Mouse (Mus musculus) mature B cell (primary cell): ENCODE data around the gene Dus2.
"Not testable (repeated sequence)": the region's sequence is repeated elsewhere in the genome, so short reads cannot be mapped to it uniquely, and the experiment has no call there.

ENCODE experiments used
- in situ Hi-C: fragments of 300-500 bp; cut with MboI; formaldehyde crosslinking; loops from 2 replicates; pipeline ENCODE4 v1.14.3; 2019

Dus2 gene

GRCm38 (mm10) chr8:105988546-105988945, 2.6 kb upstream of the Dus2 start:
- in situ Hi-C loops, result no loop called here

- in situ Hi-C loops, result loop anchor here (5.0 kb wide), 1 partner anchor 36 kb away; no protein-coding TSS in a partner anchor
Measured at GRCm38 (mm10) chr8:105991546-105991945, 409 bp downstream of the Dus2 start.

GRCm38 (mm10) chr8:105992499-105992898, 1.4 kb downstream of the Dus2 start:
- in situ Hi-C loops, result loop anchor here (5.0 kb wide), 1 partner anchor 35 kb away; no protein-coding TSS in a partner anchor

- in situ Hi-C loops, result loop anchor here (5.0 kb wide), 1 partner anchor 34 kb away; no protein-coding TSS in a partner anchor
Measured at GRCm38 (mm10) chr8:105993226-105993625, 2.1 kb downstream of the Dus2 start.

- in situ Hi-C loops, result no loop called here
Measured at GRCm38 (mm10) chr8:105996359-105996758, 5.2 kb downstream of the Dus2 start.

GRCm38 (mm10) chr8:105998971-105999370, 7.8 kb downstream of the Dus2 start:
- in situ Hi-C loops, result no loop called here

- in situ Hi-C loops, result no loop called here
Measured at GRCm38 (mm10) chr8:106001908-106002307, 10.8 kb downstream of the Dus2 start.

GRCm38 (mm10) chr8:106004538-106005207, 13.5 kb downstream of the Dus2 start:
- in situ Hi-C loops, result no loop called here

- in situ Hi-C loops, result no loop called here
Measured at GRCm38 (mm10) chr8:106005875-106006274, 14.7 kb downstream of the Dus2 start, which contains the start of gene Dpep2nb. Dpep2nb (minus strand) TSS chr8:106005975.

GRCm38 (mm10) chr8:106006413-106006812, 15.3 kb downstream of the Dus2 start:
- in situ Hi-C loops, result no loop called here

- in situ Hi-C loops, result no loop called here
Measured at GRCm38 (mm10) chr8:106007135-106007534, 16.0 kb downstream of the Dus2 start.

GRCm38 (mm10) chr8:106007891-106008290, 16.8 kb downstream of the Dus2 start:
- in situ Hi-C loops, result not testable (repeated sequence)

- in situ Hi-C loops, result no loop called here
Measured at GRCm38 (mm10) chr8:106010748-106011642, 19.9 kb downstream of the Dus2 start.

- in situ Hi-C loops, result no loop called here
Measured at GRCm38 (mm10) chr8:106011643-106011986, 20.5 kb downstream of the Dus2 start, which contains the start of gene Ddx28. Ddx28 (minus strand) TSS chr8:106011882.

GRCm38 (mm10) chr8:106012203-106012602, 21.1 kb downstream of the Dus2 start:
- in situ Hi-C loops, result not testable (repeated sequence)

- in situ Hi-C loops, result no loop called here
Measured at GRCm38 (mm10) chr8:106016284-106016683, 25.1 kb downstream of the Dus2 start.

GRCm38 (mm10) chr8:106017130-106017529, 26.0 kb downstream of the Dus2 start:
- in situ Hi-C loops, result no loop called here

- in situ Hi-C loops, result no loop called here
Measured at GRCm38 (mm10) chr8:106018039-106018438, 26.9 kb downstream of the Dus2 start.

GRCm38 (mm10) chr8:106022483-106022882, 31.3 kb downstream of the Dus2 start:
- in situ Hi-C loops, result no loop called here

GRCm38 (mm10) chr8:106038721-106039120, 47.6 kb downstream of the Dus2 start:
- in situ Hi-C loops, result no loop called here

GRCm38 (mm10) chr8:106039605-106040004, 48.5 kb downstream of the Dus2 start:
- in situ Hi-C loops, result no loop called here

GRCm38 (mm10) chr8:106040218-106040617, 49.1 kb downstream of the Dus2 start:
- in situ Hi-C loops, result no loop called here

- in situ Hi-C loops, result no loop called here
Measured at GRCm38 (mm10) chr8:106043055-106043454, 51.9 kb downstream of the Dus2 start.
